Mouse (Mus musculus) brain, embryonic 14.5 days (tissue): ENCODE measurements around the gene Zc3h7b. TPM values are rescaled to one million over a fixed set of nuclear protein-coding genes. Genes with fewer than 3 reads are reported as not detected.

ENCODE experiments used
- DNase-seq: peaks from one replicate; pipeline ENCODE4 v3.0.0-alpha.2; 2011; ENCODE audit warnings: low read depth
- CTCF ChIP-seq: fragments of 200-500 bp; IDR thresholded peaks from 2 replicates; pipeline ENCODE4 v1.5.1; 2012; ENCODE audit warnings: inconsistent platforms, mild to moderate bottlenecking, moderate library complexity, borderline replicate concordance; ENCODE audit not compliant: insufficient read depth, insufficient read length; ENCODE audit errors: extremely low read depth
- POLR2A ChIP-seq: fragments of 200-500 bp; IDR thresholded peaks from 2 replicates; pipeline ENCODE4 v1.6.1; 2012; ENCODE audit warnings: mild to moderate bottlenecking, inconsistent platforms, borderline replicate concordance; ENCODE audit not compliant: poor library complexity, insufficient read depth, insufficient read length, severe bottlenecking; ENCODE audit errors: extremely low read depth
- polyA plus RNA-seq: library from polyadenylated mRNA; depleted of rRNA; stranded (reverse); fragments of >200 nt; gene quantifications from 2 replicates; pipeline ENCODE4 v1.2.3, GENCODE M21; 2012

Gene Zc3h7b
- polyA plus RNA-seq, 1 experiment, result 102 TPM

DNA sequence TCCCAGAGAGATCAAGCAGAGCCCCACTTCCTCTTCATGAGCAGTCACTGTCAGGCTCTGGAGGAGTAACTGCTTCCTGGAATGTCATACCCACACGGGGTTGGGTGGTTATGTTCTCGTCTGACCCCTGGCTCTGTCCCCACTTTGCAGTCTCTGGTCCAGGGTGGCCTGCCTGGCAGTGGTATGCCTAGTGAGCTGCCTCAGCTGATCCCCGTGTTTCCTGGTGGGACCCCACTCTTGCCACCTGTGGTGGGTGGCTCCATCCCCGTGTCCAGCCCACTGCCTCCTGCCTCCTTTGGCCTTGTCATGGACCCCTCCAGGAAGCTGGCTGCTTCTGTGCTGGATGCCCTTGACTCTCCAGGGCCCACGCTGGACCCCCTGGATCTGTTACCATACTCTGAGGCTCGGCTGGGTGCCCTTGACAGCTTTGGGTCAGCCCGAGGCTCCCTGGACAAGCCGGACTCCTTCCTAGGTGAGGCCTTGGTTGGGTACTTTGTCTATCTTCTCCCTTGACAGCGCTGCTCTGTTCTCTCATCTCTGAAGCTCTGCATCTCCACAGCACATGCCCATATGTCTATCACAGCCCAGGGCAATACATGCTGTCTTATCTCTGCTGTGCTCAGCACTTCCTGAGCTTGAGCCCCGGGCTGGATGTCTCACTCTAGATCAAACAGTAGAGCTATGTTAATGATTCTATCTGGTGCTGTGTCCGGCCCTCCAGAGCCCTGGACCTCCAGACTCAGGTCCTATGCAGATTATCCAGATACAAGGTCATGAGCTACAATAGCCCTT is 32.0 kb downstream of the Zc3h7b start:
- TF ChIP-seq POLR2A (no peak), CTCF (no peak)
- DNase-seq, result no peak

GRCm38 (mm10) chr15:81781816-81782215 is 37.0 kb downstream of the Zc3h7b start:
- DNase-seq, result no peak

GRCm38 (mm10) chr15:81784762-81785161 is 39.9 kb downstream of the Zc3h7b start:
- DNase-seq, result peak; percentile 29
- TF ChIP-seq CTCF (peak; percentile 42; the same call in 1 of the 2 replicates), POLR2A (no peak)

More at GRCm38 (mm10) chr15:81781816-81782215, 37.0 kb downstream of the Zc3h7b start:
- TF ChIP-seq POLR2A (no peak), CTCF (no peak)

DNA sequence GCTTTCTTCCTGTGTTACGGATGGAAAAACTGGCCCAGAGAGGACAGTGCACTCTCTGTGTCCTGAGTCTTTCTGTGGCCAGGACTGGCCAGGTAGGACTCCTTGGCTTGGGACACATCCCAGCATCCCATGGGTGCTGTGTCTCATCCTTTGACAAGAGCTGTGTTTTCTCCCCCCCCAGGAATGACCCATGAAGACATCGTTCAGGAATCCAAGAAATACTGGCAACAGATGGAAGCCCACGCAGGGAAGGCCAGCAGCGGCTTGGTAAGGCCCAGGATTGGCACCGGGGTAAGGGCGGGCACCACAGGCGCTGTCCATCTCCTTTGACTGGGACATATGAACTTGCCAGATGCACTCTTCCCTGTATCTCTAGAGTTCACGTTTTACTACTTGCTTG is 40.8 kb downstream of the Zc3h7b start:
- DNase-seq, result no peak

GRCm38 (mm10) chr15:81787525-81787924 is 42.7 kb downstream of the Zc3h7b start:
- DNase-seq, result no peak
- no peak for TF ChIP-seq CTCF
- no peak for TF ChIP-seq POLR2A

More for the DNA sequence above, 40.8 kb downstream of the Zc3h7b start:
- no peak for TF ChIP-seq POLR2A
- no peak for TF ChIP-seq CTCF

GRCm38 (mm10) chr15:81792444-81792843 is 47.6 kb downstream of the Zc3h7b start:
- TF ChIP-seq CTCF (no peak), POLR2A (no peak)
- DNase-seq, result no peak

- no peak for TF ChIP-seq POLR2A
- peak; percentile 26; the same call in 1 of the 2 replicates for TF ChIP-seq CTCF
- peak; percentile 14 for DNase-seq
Observed at GRCm38 (mm10) chr15:81796228-81796627, 51.4 kb downstream of the Zc3h7b start.

- no peak for DNase-seq
- no peak for TF ChIP-seq POLR2A
- TF ChIP-seq CTCF, result no peak
Observed at GRCm38 (mm10) chr15:81797861-81798260, 53.0 kb downstream of the Zc3h7b start.

- no peak for DNase-seq
- TF ChIP-seq POLR2A (no peak), CTCF (no peak)
Observed at GRCm38 (mm10) chr15:81798421-81798820, 53.6 kb downstream of the Zc3h7b start.

DNA sequence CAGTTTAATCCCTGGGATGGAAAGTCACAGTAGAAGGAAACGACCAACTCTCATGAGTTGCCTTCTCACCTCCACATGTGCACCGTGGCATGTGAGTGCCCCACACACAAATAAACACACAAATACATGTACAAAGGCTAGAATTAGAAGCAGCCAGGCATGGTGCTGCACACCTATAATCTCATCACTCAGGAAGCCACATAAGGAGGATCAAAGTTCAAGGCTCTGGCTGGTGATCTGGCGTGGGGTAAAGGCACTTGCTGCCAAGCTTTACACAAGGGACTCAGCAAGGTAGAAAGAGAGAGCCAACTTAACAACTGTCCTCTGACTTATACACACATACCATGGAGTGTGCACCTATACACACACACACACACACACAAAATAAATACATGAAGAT is 55.5 kb downstream of the Zc3h7b start:
- DNase-seq, result no peak
- no peak for TF ChIP-seq CTCF
- no peak for TF ChIP-seq POLR2A

DNA sequence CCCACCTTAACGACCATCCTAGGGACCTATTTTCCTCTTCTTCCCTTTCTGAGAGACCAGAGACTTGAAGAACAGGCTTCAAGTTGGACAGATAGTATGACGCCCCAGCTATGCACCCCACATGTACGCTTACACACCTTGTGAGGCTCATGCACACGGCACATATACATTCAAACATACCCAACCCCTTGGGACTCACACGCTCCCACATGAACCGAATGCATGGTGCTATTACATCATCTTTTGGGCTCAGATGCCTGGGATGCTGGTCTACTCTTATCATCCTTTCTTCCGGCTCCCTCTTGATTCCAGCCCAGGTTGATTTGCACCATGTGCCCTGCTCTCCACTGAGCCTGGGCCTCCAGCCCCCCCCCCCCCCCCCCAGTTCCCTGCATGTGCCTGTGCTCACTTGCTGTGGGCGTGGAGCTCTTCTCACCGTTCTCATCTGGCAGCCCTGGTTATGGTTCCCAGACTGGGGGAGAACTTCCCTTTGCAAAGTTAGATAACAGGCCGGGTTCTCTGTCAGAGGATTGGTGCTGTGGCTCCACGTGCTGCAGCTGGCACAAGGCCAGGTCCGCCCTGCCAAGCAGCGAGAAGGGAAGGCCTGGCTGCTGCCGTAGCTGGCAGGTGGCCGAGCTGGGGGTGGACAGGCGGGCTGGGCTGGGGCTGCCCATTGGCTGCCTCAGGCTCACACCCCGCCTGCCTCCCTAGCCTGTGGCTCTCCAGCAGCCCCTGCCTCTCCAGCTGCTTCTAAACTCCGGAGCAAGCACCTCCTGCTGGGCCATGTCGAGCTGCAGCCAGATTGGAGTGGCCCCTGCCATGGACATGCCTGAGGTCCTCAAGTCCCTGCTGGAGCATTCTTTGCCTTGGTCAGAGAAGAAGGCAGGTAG is 57.4 kb downstream of the Zc3h7b start, which contains the start of gene Tef:
Tef (plus strand) TSS at position 421 of the 890 bp plus-strand sequence.
- TF ChIP-seq POLR2A (no peak), CTCF (no peak)
- DNase-seq, result peak; percentile 99
